Mouse (Mus musculus) CH12.LX (cell line): Measurements from ENCODE around the gene Dclk3. TPM values are rescaled to one million over a fixed set of nuclear protein-coding genes. Genes with fewer than 3 reads are reported as not detected.

Experiments
- DNase-seq: peaks from one replicate; pipeline ENCODE4 v3.0.0-alpha.2; 2013; ENCODE audit errors: extremely low read depth
- H3K27ac ChIP-seq: 2 replicates; pipeline ENCODE4 v1.5.1; 2012; ENCODE audit warnings: low read depth, mild to moderate bottlenecking, control low read depth, moderate library complexity; ENCODE audit not compliant: insufficient read depth
- H3K27me3 ChIP-seq: replicated peaks from 2 replicates; pipeline ENCODE3; 2012; ENCODE audit warnings: inconsistent platforms
- H3K36me3 ChIP-seq, 2 experiments: replicated peaks in 1 of 2; 2 replicates each; pipeline versions ENCODE3 to v1.6.1; 2012; ENCODE audit warnings: inconsistent platforms in 1 of 2, low read length in 1 of 2, mild to moderate bottlenecking in 1 of 2, mixed read lengths in 1 of 2, moderate library complexity in 1 of 2; ENCODE audit not compliant: control insufficient read depth in 1 of 2, insufficient read depth in 1 of 2
- H3K4me1 ChIP-seq, 2 experiments: 2 replicates each; pipeline ENCODE4 v1.6.1; 2012; ENCODE audit warnings: inconsistent platforms in 1 of 2, moderate library complexity in 1 of 2; ENCODE audit not compliant: insufficient read depth in 2 of 2, control insufficient read depth in 1 of 2
- H3K4me2 ChIP-seq: 2 replicates; pipeline ENCODE4 v1.6.1; 2012; ENCODE audit warnings: low read depth, mild to moderate bottlenecking, control low read depth; ENCODE audit not compliant: poor library complexity, insufficient read depth, severe bottlenecking
- H3K4me3 ChIP-seq, 3 experiments: fragments of 150-350 bp in 1 of 3; sonication (generic) in 1 of 3; replicated peaks in 1 of 3; 2 replicates each; pipeline versions ENCODE3 to v1.5.1; 2011 to 2012; ENCODE audit warnings: low read depth in 2 of 3, low read length in 2 of 3, mild to moderate bottlenecking in 2 of 3, moderate library complexity in 2 of 3, control low read depth in 1 of 3, improper control_type of control experiment in 1 of 3, inconsistent platforms in 1 of 3, mixed read lengths in 1 of 3; ENCODE audit not compliant: poor library complexity in 1 of 3
- H3K79me2 ChIP-seq: replicated peaks from 2 replicates; pipeline ENCODE4 v1.6.1; 2012; ENCODE audit warnings: mild to moderate bottlenecking, moderate library complexity; ENCODE audit not compliant: control insufficient read depth, poor library complexity, insufficient read depth, severe bottlenecking; ENCODE audit errors: extremely low read depth
- H3K9ac ChIP-seq: 2 replicates; pipeline ENCODE4 v1.6.1; 2012; ENCODE audit warnings: low read depth, mild to moderate bottlenecking, control low read depth, moderate library complexity; ENCODE audit not compliant: insufficient read depth
- H3K9me3 ChIP-seq: replicated peaks from 2 replicates; pipeline ENCODE3; 2012; ENCODE audit warnings: low read length, inconsistent platforms, mixed read lengths
- BHLHE40 ChIP-seq: IDR thresholded peaks from 2 replicates; pipeline ENCODE4 v1.6.1; 2011; ENCODE audit warnings: mild to moderate bottlenecking, low read depth, low read length, improper control_type of control experiment
- CHD1 ChIP-seq: IDR thresholded peaks from 2 replicates; pipeline ENCODE4 v1.6.1; 2012; ENCODE audit warnings: low read depth, low read length, improper control_type of control experiment, inconsistent platforms
- CHD2 ChIP-seq: IDR thresholded peaks from 2 replicates; pipeline ENCODE4 v1.6.1; 2011; ENCODE audit warnings: low read length, improper control_type of control experiment
- CTCF ChIP-seq, 2 experiments: IDR thresholded peaks in 1 of 2; conservative IDR thresholded peaks in 1 of 2; 2 replicates each; pipeline ENCODE4 v1.5.1; 2011 to 2012; ENCODE audit warnings: low read depth in 2 of 2, low read length in 2 of 2, improper control_type of control experiment in 1 of 2, inconsistent platforms in 1 of 2, mild to moderate bottlenecking in 1 of 2, moderate library complexity in 1 of 2
- ELF1 ChIP-seq: IDR thresholded peaks from 2 replicates; pipeline ENCODE4 v1.6.1; 2014; ENCODE audit warnings: low read depth, mild to moderate bottlenecking, inconsistent platforms, low read length, improper control_type of control experiment
- GABPA ChIP-seq: IDR thresholded peaks from 2 replicates; pipeline ENCODE4 v1.6.1; 2012; ENCODE audit warnings: low read depth, low read length, improper control_type of control experiment, inconsistent platforms; ENCODE audit not compliant: insufficient replicate concordance
- HCFC1 ChIP-seq: IDR thresholded peaks from 2 replicates; pipeline ENCODE4 v1.6.1; 2012; ENCODE audit warnings: low read depth, mild to moderate bottlenecking, inconsistent platforms, low read length, improper control_type of control experiment
- IRF4 ChIP-seq: IDR thresholded peaks from 2 replicates; pipeline ENCODE4 v1.6.1; 2014; ENCODE audit warnings: low read depth, mild to moderate bottlenecking, inconsistent platforms, low read length, improper control_type of control experiment
- JUN ChIP-seq: IDR thresholded peaks from 2 replicates; pipeline ENCODE4 v1.6.1; 2011; ENCODE audit warnings: low read depth, mild to moderate bottlenecking, low read length, improper control_type of control experiment, moderate library complexity; ENCODE audit not compliant: insufficient read depth
- JUND ChIP-seq: conservative IDR thresholded peaks from 2 replicates; pipeline ENCODE4 v1.6.1; 2011; ENCODE audit warnings: low read depth, low read length, improper control_type of control experiment
- MAZ ChIP-seq: IDR thresholded peaks from 2 replicates; pipeline ENCODE4 v1.6.1; 2012; ENCODE audit warnings: low read depth, mild to moderate bottlenecking, inconsistent platforms, low read length, improper control_type of control experiment, moderate library complexity
- MXI1 ChIP-seq: IDR thresholded peaks from 2 replicates; pipeline ENCODE4 v1.6.1; 2011; ENCODE audit warnings: mild to moderate bottlenecking, low read depth, low read length, improper control_type of control experiment
- PAX5 ChIP-seq: IDR thresholded peaks from 2 replicates; pipeline ENCODE4 v1.6.1; 2012; ENCODE audit warnings: low read length, inconsistent platforms, mixed read lengths
- POLR2AphosphoS2 ChIP-seq: IDR thresholded peaks from 2 replicates; pipeline ENCODE4 v1.6.1; 2011; ENCODE audit warnings: low read depth, low read length, improper control_type of control experiment
- RCOR1 ChIP-seq: conservative IDR thresholded peaks from 2 replicates; pipeline ENCODE4 v1.6.1; 2012; ENCODE audit warnings: low read depth, mild to moderate bottlenecking, inconsistent platforms, low read length, improper control_type of control experiment
- SIN3A ChIP-seq: IDR thresholded peaks from 2 replicates; pipeline ENCODE4 v1.6.1; 2012; ENCODE audit warnings: low read length, improper control_type of control experiment, inconsistent platforms
- TBP ChIP-seq: conservative IDR thresholded peaks from 2 replicates; pipeline ENCODE4 v1.6.1; 2011; ENCODE audit warnings: low read depth, low read length, improper control_type of control experiment
- UBTF ChIP-seq: IDR thresholded peaks from 2 replicates; pipeline ENCODE4 v1.6.1; 2012; ENCODE audit warnings: low read depth, mild to moderate bottlenecking, inconsistent platforms, low read length, improper control_type of control experiment, moderate library complexity
- USF2 ChIP-seq: conservative IDR thresholded peaks from 2 replicates; pipeline ENCODE4 v1.6.1; 2011; ENCODE audit warnings: low read depth, low read length, improper control_type of control experiment
- ZC3H11A ChIP-seq: IDR thresholded peaks from 2 replicates; pipeline ENCODE4 v1.6.1; 2012; ENCODE audit warnings: low read depth, mild to moderate bottlenecking, inconsistent platforms, low read length, improper control_type of control experiment
- dilution Hi-C: fragments of 300-500 bp; cut with MboI; formaldehyde crosslinking; loops from 2 replicates; pipeline ENCODE4 v1.14.3; 2020; ENCODE audit warnings: low sequenced_read_pairs; ENCODE audit not compliant: extremely low pct_unique_long_range_greater_than_20kb, extremely low pct_ligation_motif_present
- in situ Hi-C: fragments of 300-500 bp; cut with MboI; formaldehyde crosslinking; loops from 3 replicates; pipeline ENCODE4 v1.14.3; 2019; ENCODE audit warnings: low sequenced_read_pairs, low pct_ligation_motif_present, low pct_unique_long_range_greater_than_20kb, mixed read lengths
- polyA plus RNA-seq: library from polyadenylated mRNA; unstranded; fragments of >175 nt; gene quantifications from 2 replicates; pipeline ENCODE4 v1.2.1, GENCODE M21; 2012; ENCODE audit warnings: low read depth; ENCODE audit not compliant: insufficient read length
- total RNA-seq, 2 experiments: library from RNA; depleted of rRNA; stranded (reverse); fragments of 300-350 nt in 1 of 2; fragments of >200 nt in 1 of 2; gene quantifications; 2 replicates each; pipeline ENCODE4 v1.2.3; 2012 to 2014

Gene Dclk3
- total and polyA plus RNA-seq, 3 experiments = 0.17 to 1.1 (median 0.33) TPM

- Histone ChIP-seq H3K36me3 (no peaks in the 10 kb centered on the region), H3K4me3 (no peak overlapping the region), H3K9me3 (no peaks in the 10 kb centered on the region), H3K4me2 (no peak overlapping the region), H3K27me3 (peaks cover 30% of the 10 kb centered on the region), H3K79me2 (no peaks in the 10 kb centered on the region), H3K4me1 (no peaks in the 10 kb centered on the region), H3K9ac (no peak overlapping the region), H3K27ac (no peak overlapping the region)
- no peak for DNase-seq
- dilution Hi-C loops (no loop called here), in situ Hi-C loops (loop anchor here (25.0 kb wide), 1 partner anchor 1950 kb away; no protein-coding TSS in a partner anchor)
- no peak for TF ChIP-seq SIN3A
- no peak for TF ChIP-seq TBP
- TF ChIP-seq MAZ = no peak
- no peak for TF ChIP-seq CHD2
- no peak for TF ChIP-seq PAX5
- no peak for TF ChIP-seq GABPA
- no peak for TF ChIP-seq CTCF (conservative IDR thresholded peaks at IDR 0.05 in 1 of 2, IDR thresholded peaks at IDR 0.05 in 1 of 2; ENCODE audit: low read depth in 2 of 2, low read length in 2 of 2)
- TF ChIP-seq USF2 = no peak
- TF ChIP-seq BHLHE40 = no peak
- TF ChIP-seq IRF4 = no peak
- no peak for TF ChIP-seq RCOR1
Measured at GRCm38 (mm10) chr9:111486645-111487477, 48.0 kb downstream of the Dclk3 start.

- Histone ChIP-seq H3K4me3 (no peak overlapping the region), H3K79me2 (no peaks in the 10 kb centered on the region), H3K4me2 (no peak overlapping the region), H3K9ac (no peak overlapping the region), H3K27me3 (peaks cover 49% of the 10 kb centered on the region), H3K9me3 (no peaks in the 10 kb centered on the region), H3K36me3 (no peaks in the 10 kb centered on the region), H3K27ac (no peak overlapping the region), H3K4me1 (no peaks in the 10 kb centered on the region)
- no peak for DNase-seq
- TF ChIP-seq JUN = no peak
- TF ChIP-seq CHD1 = no peak
- TF ChIP-seq ELF1 = no peak
- TF ChIP-seq SIN3A = no peak
- no peak for TF ChIP-seq JUND
- no peak for TF ChIP-seq UBTF
- no peak for TF ChIP-seq USF2
- no peak for TF ChIP-seq MXI1
- no peak for TF ChIP-seq POLR2AphosphoS2
- TF ChIP-seq HCFC1 = no peak
- TF ChIP-seq ZC3H11A = no peak
- TF ChIP-seq RCOR1 = no peak
- TF ChIP-seq IRF4 = no peak
- dilution Hi-C loops (no loop called here), in situ Hi-C loops (loop anchor here (25.0 kb wide), 1 partner anchor 1947 kb away; no protein-coding TSS in a partner anchor)
Measured at GRCm38 (mm10) chr9:111490583-111490982, 51.7 kb downstream of the Dclk3 start.
